Mouse (Mus musculus): ENCODE measurements around the gene Dnajb4.

GRCm38 (mm10) chr3:152183522-152183921 is 26.6 kb downstream of the Dnajb4 start:
- TF ChIP-seq CTCF (IDR thresholded peaks at IDR 0.05; ENCODE audit: insufficient read depth, low read length) (no peak), POLR2A (IDR thresholded peaks at IDR 0.05; ENCODE audit: borderline replicate concordance, extremely low read depth, low read depth, low read length) (no peak)
